Mouse (Mus musculus): ENCODE data around the gene Zfp646. TPM values are rescaled to one million over a fixed set of nuclear protein-coding genes. Genes with fewer than 3 reads are reported as not detected.
"Not testable (repeated sequence)": the region's sequence is repeated elsewhere in the genome, so short reads cannot be mapped to it uniquely, and the experiment has no call there.

The Zfp646 gene
- 15.2 TPM for polyA plus RNA-seq (2012; fragmentation: generic; extraction: Trizol)
- long read RNA-seq, experiment 1, full-length matches to known transcripts = 3 of 6 reads
- long read RNA-seq, experiment 1, partial matches to known transcripts = 3 of 6 reads
- long read RNA-seq, experiment 1, other reads (novel, unspliced or antisense) = 0 of 6 reads
- long read RNA-seq, experiment 2, full-length matches to known transcripts = 2 of 16 reads
- long read RNA-seq, experiment 2, partial matches to known transcripts = 8 of 16 reads
- long read RNA-seq, experiment 2, other reads (novel, unspliced or antisense) = 6 of 16 reads

- H3K4me3 ChIP-seq (ENCODE audit: insufficient read depth, poor library complexity, severe bottlenecking) = peak within 1 kb of the TSS; percentile 75
- H3K27me3 ChIP-seq (ENCODE audit: control insufficient read depth, insufficient read depth, insufficient read length) = no peaks in the 10 kb centered on the region
- H3ac ChIP-seq (ENCODE audit: control insufficient read depth, insufficient read length, low read depth) = peak within 1 kb of the TSS; percentile 85
- TF ChIP-seq MYOD1 (IDR thresholded peaks at IDR 0.05; ENCODE audit: control insufficient read depth, insufficient read length, low read depth) = no peak
- TF ChIP-seq FOSL1 (IDR thresholded peaks at IDR 0.05; ENCODE audit: insufficient read depth, low read length, poor library complexity, severe bottlenecking) = no peak
- no peak for TF ChIP-seq MAX (IDR thresholded peaks at IDR 0.05)
- TF ChIP-seq CEBPB (IDR thresholded peaks at IDR 0.05; ENCODE audit: low read depth) = no peak
- TF ChIP-seq USF1 (IDR thresholded peaks at IDR 0.05; ENCODE audit: low read depth) = no peak
- no peak for TF ChIP-seq MYOG (IDR thresholded peaks at IDR 0.05; ENCODE audit: control insufficient read depth, extremely low read depth, insufficient read length)
- no peak for TF ChIP-seq CTCF (IDR thresholded peaks at IDR 0.05; ENCODE audit: control insufficient read depth, insufficient read depth, insufficient read length)
- H3K36me3 ChIP-seq (ENCODE audit: control insufficient read depth, insufficient read depth) = peaks cover 36% of the 10 kb centered on the region
- H3K79me3 ChIP-seq (ENCODE audit: low read depth) = peaks cover 61% of the 10 kb centered on the region
- peaks cover 91% of the 10 kb centered on the region for H3K79me2 ChIP-seq (ENCODE audit: control insufficient read depth, insufficient read depth)
Observed at GRCm38 (mm10) chr7:127876041-127876466, at the start of gene Zfp646. Gene Zfp646 (plus strand): TSS chr7:127876221.

- TF ChIP-seq MYOD1 (IDR thresholded peaks at IDR 0.05; ENCODE audit: control insufficient read depth, insufficient read length, low read depth) (no peak), MAX (IDR thresholded peaks at IDR 0.05) (no peak), CEBPB (IDR thresholded peaks at IDR 0.05; ENCODE audit: low read depth) (no peak), CTCF (IDR thresholded peaks at IDR 0.05; ENCODE audit: control insufficient read depth, insufficient read depth, insufficient read length) (no peak), USF1 (IDR thresholded peaks at IDR 0.05; ENCODE audit: low read depth) (no peak), MYOG (IDR thresholded peaks at IDR 0.05; ENCODE audit: control insufficient read depth, extremely low read depth, insufficient read length) (no peak), FOSL1 (IDR thresholded peaks at IDR 0.05; ENCODE audit: insufficient read depth, low read length, poor library complexity, severe bottlenecking) (no peak)
- Histone ChIP-seq H3K36me3 (ENCODE audit: control insufficient read depth, insufficient read depth) (no peaks in the 10 kb centered on the region), H3ac (ENCODE audit: control insufficient read depth, insufficient read length, low read depth) (no peak overlapping the region), H3K27me3 (ENCODE audit: control insufficient read depth, insufficient read depth, insufficient read length) (no peaks in the 10 kb centered on the region), H3K4me3 (ENCODE audit: insufficient read depth, poor library complexity, severe bottlenecking) (no peak overlapping the region), H3K79me2 (ENCODE audit: control insufficient read depth, insufficient read depth) (no peaks in the 10 kb centered on the region), H3K79me3 (ENCODE audit: low read depth) (no peaks in the 10 kb centered on the region)
Observed at GRCm38 (mm10) chr7:127835550-127835949, 40.5 kb upstream of the Zfp646 start.

GRCm38 (mm10) chr7:127837473-127837872 is 38.5 kb upstream of the Zfp646 start:
- Histone ChIP-seq H3K79me3 (ENCODE audit: low read depth) (no peaks in the 10 kb centered on the region), H3K79me2 (ENCODE audit: control insufficient read depth, insufficient read depth) (peaks cover 6% of the 10 kb centered on the region), H3K4me3 (ENCODE audit: insufficient read depth, poor library complexity, severe bottlenecking) (no peak overlapping the region), H3K36me3 (ENCODE audit: control insufficient read depth, insufficient read depth) (no peaks in the 10 kb centered on the region), H3ac (ENCODE audit: control insufficient read depth, insufficient read length, low read depth) (no peak overlapping the region), H3K27me3 (ENCODE audit: control insufficient read depth, insufficient read depth, insufficient read length) (no peaks in the 10 kb centered on the region)
- TF ChIP-seq FOSL1 (IDR thresholded peaks at IDR 0.05; ENCODE audit: insufficient read depth, low read length, poor library complexity, severe bottlenecking) (no peak), CEBPB (IDR thresholded peaks at IDR 0.05; ENCODE audit: low read depth) (no peak), MYOD1 (IDR thresholded peaks at IDR 0.05; ENCODE audit: control insufficient read depth, insufficient read length, low read depth) (no peak), MAX (IDR thresholded peaks at IDR 0.05) (no peak)

GRCm38 (mm10) chr7:127837878-127838277 is 38.1 kb upstream of the Zfp646 start:
- H3K27me3 ChIP-seq (ENCODE audit: control insufficient read depth, insufficient read depth, insufficient read length); H3K4me3 ChIP-seq (ENCODE audit: insufficient read depth, poor library complexity, severe bottlenecking); H3K36me3 ChIP-seq (ENCODE audit: control insufficient read depth, insufficient read depth); H3ac ChIP-seq (ENCODE audit: control insufficient read depth, insufficient read length, low read depth); H3K79me3 ChIP-seq (ENCODE audit: low read depth); H3K79me2 ChIP-seq (ENCODE audit: control insufficient read depth, insufficient read depth): not testable (repeated sequence)

GRCm38 (mm10) chr7:127840031-127840430 is 36.0 kb upstream of the Zfp646 start:
- not testable (repeated sequence) for H3K4me3 ChIP-seq (ENCODE audit: insufficient read depth, poor library complexity, severe bottlenecking); H3K79me3 ChIP-seq (ENCODE audit: low read depth); H3ac ChIP-seq (ENCODE audit: control insufficient read depth, insufficient read length, low read depth); H3K27me3 ChIP-seq (ENCODE audit: control insufficient read depth, insufficient read depth, insufficient read length)
- H3K79me2 ChIP-seq (ENCODE audit: control insufficient read depth, insufficient read depth) = peaks cover 12% of the 10 kb centered on the region
- peaks cover 18% of the 10 kb centered on the region for H3K36me3 ChIP-seq (ENCODE audit: control insufficient read depth, insufficient read depth)

- peaks cover 12% of the 10 kb centered on the region for H3K79me2 ChIP-seq (ENCODE audit: control insufficient read depth, insufficient read depth)
- H3ac ChIP-seq (ENCODE audit: control insufficient read depth, insufficient read length, low read depth) = no peak overlapping the region
- H3K36me3 ChIP-seq (ENCODE audit: control insufficient read depth, insufficient read depth) = peaks cover 24% of the 10 kb centered on the region
- H3K4me3 ChIP-seq (ENCODE audit: insufficient read depth, poor library complexity, severe bottlenecking) = no peak overlapping the region
- peaks cover 2% of the 10 kb centered on the region for H3K79me3 ChIP-seq (ENCODE audit: low read depth)
- no peaks in the 10 kb centered on the region for H3K27me3 ChIP-seq (ENCODE audit: control insufficient read depth, insufficient read depth, insufficient read length)
- no peak for TF ChIP-seq MYOD1 (IDR thresholded peaks at IDR 0.05; ENCODE audit: control insufficient read depth, insufficient read length, low read depth)
- no peak for TF ChIP-seq FOSL1 (IDR thresholded peaks at IDR 0.05; ENCODE audit: insufficient read depth, low read length, poor library complexity, severe bottlenecking)
- no peak for TF ChIP-seq MYOG (IDR thresholded peaks at IDR 0.05; ENCODE audit: control insufficient read depth, extremely low read depth, insufficient read length)
- no peak for TF ChIP-seq MAX (IDR thresholded peaks at IDR 0.05)
- no peak for TF ChIP-seq USF1 (IDR thresholded peaks at IDR 0.05; ENCODE audit: low read depth)
- no peak for TF ChIP-seq CTCF (IDR thresholded peaks at IDR 0.05; ENCODE audit: control insufficient read depth, insufficient read depth, insufficient read length)
- TF ChIP-seq CEBPB (IDR thresholded peaks at IDR 0.05; ENCODE audit: low read depth) = no peak
Observed at GRCm38 (mm10) chr7:127840886-127841285, 35.1 kb upstream of the Zfp646 start.
